Mouse (Mus musculus) T-helper 2 cell (primary cell): Measurements from ENCODE around the gene Dkk2.
"Not testable (repeated sequence)": the region's sequence is repeated elsewhere in the genome, so short reads cannot be mapped to it uniquely, and the experiment has no call there.

Experiments used
- in situ Hi-C: fragments of 300-600 bp; cut with MboI, MseI; formaldehyde crosslinking; loops from one replicate; pipeline ENCODE4 v1.15.1; 2025; ENCODE audit warnings: high pct_unique_total_duplicates

The Dkk2 gene

DNA sequence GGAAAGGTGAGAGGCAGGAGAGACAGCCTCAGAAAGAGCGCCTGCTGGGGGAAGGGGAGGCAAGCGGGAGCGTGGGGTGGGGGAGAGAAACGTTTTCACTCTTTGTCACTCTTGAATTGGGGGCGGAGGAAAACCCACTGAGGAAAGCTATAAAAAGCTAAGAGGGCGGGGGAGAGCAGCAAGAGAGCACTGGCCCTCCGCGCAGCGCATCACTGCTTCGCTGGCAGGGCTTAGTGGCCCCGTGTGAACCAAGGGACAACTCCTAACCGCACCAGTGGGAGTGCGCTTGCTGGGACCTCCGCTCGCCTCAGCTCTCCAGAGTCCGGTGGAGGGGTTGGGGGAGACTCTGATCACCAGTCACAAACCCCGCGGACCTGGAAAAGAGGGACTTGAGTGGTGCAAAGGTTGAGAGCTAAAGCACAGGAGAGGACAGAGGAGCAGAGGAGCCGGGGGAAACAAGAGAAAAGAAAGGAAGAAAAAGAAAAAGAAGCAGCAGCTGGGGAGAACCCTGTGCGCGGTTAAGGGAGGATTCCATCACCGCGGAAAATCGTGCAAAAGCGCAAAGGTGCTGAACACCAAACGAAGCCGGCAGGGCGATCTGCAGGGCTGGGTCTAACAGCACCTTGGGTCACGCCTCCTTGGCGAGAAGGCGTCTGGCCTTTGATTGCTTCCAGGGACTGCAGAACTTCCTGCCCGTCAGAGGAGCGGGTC, at the start of gene Dkk2:
TSS of gene Dkk2 (plus strand) at position 181 of the 711 bp plus-strand sequence.
- in situ Hi-C loops = no loop called here

DNA sequence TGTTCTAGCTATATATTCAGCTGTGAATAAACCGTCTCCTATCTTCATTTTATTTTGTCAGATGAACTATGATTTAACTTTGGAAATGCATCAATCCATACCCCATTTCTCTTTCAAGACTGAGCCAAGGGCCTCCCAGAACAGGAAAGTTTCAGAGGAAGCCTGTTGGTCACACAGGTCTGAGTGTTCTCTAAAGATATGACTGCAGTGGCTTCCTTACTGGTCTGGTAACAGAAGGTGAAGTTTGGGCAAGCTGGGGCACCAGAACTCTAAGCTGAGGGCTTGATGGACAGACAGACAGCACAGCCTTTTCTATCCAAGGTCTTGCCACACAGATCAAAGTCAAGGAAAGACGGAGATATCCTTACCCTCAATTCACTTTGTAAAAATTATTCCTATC, 48.4 kb upstream of the Dkk2 start:
- in situ Hi-C loops = no loop called here

DNA sequence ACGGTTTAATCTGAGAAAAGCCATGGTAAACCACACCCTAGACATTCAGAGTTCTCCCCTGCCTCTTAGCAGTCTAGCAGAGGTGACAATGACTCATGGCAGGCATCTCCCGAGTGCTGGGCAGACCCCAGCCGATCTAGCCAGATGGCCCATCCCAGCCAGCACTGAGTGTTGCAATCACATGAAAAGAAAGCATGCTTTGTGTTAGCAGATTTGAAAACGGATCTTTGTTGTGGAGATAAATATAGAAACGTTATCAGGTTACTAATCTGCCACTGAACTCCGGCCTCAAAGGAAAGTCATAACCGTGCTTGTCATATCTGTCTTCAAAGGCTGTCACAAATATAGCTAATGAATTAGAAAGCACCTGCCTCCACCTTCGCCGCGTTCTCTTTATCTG, 47.4 kb upstream of the Dkk2 start:
- in situ Hi-C loops = no loop called here

DNA sequence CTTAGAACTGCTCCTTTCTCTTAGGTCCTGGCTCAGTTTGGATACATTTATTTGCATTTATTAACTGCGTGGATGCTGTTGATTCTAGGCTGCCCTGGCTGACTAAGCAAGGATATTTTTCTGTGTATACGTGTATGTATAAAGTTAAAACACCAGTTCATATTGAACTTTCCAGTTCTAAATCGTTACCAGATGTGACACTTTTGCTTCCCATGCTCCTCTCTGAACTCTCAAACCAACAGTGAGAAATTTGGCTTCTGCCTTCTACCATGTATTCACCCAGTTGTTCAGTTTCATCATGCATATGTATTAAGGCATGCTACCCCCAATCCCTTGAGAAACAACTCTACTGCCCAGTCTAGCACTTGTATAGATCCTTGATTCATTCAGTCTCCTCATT, 45.0 kb upstream of the Dkk2 start:
- in situ Hi-C loops = no loop called here

DNA sequence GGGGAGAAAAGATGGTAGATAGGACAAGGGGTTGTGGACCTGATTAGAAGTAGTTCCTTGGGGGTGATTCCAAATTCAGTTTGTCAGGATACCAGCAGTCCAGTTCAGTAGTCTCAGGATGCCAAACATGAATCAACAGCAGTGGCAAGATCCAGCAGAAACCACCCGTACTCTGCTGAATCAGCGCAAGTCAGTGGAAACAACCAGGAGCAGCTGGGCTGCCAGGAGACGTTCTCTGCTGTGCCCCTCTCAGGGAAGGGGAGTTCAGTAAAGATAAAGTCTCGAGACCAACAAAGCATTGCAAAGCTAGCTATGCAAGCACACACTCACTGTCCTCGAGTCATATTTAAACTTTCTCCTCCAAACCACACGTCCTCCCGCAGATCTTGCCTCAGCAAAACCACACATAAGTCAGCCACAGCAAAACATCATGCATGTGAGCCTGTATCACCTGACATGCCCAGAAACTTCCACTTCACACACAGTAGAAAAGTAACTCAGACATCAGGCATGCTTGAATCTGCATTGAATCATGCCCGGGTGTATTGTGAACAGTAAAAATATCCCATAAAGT, 34.1 kb upstream of the Dkk2 start:
- in situ Hi-C loops = no loop called here

DNA sequence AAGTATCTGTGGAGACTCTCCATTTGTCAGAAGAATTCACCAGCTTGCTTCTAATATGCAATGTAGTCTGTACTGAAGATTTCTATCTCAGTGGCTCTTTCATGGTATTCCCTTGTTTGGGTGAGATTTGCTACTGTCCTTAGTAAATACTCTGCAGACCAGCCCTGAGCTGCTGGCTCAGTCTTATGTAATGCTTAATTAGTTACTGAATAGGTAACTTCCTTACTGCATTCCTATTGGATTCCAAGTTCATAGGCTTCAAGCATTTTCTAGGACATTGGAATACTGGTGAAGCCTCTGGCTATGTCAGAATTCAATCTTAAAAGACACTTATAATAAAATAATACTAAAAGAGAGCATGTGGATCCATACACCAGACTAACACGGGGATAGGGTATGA, 22.3 kb upstream of the Dkk2 start:
- in situ Hi-C loops = not testable (repeated sequence)

DNA sequence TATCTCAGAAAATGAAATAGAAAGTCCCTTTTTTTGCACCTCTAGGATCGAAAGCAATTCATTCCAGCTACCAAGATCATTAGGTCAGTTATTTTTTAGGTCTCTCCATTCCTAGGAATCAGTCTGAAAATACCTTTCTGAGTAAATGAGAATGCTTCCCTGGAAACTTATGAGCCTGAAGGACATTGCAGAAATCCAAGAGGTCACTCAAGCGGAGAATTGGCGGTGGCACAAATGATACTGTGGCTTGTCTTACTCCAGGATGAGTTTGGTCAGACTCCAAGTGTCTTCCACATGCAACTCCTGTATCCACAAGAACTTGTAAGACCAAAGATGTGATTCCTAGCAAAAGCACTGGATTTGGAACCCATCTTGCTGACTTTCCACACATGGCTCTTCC, 21.7 kb upstream of the Dkk2 start:
- in situ Hi-C loops = no loop called here

DNA sequence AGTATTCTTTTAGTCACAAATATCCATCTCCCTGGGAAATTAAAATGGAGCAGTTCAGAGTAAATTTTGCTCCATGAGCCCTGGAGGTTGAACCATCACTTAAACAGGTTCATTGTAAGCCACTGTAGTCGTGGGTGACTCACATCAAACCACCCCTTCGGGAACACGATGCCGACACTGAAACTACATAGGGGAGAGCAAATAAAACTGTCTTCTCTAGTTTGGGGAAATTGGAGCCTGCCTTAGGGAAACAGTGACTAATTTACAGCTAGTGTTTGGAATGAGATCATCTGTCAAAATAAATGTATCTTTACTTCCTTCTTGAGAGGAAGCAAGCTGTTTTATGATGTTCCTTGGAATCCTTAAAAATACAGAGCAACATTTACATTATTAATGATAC, 21.1 kb upstream of the Dkk2 start:
- in situ Hi-C loops = no loop called here

DNA sequence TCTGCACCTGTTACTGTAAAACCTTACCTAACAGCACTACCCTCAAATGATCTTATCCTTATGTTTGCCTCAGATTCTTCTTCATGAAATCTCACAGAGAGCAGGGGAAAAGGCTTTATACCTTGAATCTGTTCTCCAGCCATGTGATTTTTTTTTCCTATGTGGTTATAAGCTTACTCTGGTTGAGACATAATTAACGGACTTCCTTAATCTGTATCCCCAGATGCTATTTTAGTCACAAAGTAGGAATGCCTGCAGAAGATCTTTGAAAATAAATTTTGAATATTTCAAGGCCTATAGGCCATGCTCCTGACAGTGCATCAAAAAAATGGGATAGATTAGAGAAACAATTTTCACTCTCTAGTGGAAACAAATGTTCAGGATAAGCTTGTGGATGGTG, 20.2 kb upstream of the Dkk2 start:
- in situ Hi-C loops = no loop called here

DNA sequence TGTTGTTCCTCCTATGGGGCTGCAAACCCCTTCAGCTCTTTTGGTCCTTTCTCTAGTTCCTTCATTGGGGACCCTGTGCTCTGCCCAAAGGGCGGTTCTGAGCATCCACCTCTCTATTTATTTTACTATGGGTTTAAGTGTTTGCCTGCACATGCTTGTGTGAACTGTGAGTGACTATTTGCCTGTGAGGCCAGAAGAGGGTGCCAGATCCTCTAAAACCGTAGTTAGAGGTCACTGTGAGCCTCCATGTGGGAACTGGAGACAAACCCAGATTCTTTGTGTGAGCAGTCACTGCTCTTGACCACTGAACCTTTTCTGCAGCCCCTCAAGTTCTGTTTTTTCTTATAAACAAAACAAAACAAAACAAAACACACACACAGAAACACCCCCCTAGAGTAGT, 14.1 kb upstream of the Dkk2 start:
- in situ Hi-C loops = no loop called here

DNA sequence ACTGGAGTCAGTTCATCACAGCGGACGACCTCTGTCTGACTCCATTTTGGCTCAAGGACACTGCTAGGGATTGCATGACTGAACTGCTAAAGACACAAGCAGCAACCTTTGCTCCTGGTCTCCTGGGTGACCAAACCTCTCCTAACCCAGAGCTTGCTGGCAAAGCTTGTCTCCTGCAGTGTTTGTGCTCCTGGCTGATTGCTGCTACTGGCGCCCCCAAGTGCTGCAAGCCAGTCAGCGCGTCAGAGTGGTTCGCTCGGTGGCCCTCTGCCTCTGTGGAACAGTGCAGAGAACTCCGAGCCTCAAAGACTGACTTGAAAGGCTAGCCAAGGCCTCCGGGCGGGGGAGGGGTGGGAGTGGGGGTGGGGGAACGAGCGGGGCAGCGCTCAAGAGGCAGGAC, 1.1 kb upstream of the Dkk2 start:
- in situ Hi-C loops = no loop called here

DNA sequence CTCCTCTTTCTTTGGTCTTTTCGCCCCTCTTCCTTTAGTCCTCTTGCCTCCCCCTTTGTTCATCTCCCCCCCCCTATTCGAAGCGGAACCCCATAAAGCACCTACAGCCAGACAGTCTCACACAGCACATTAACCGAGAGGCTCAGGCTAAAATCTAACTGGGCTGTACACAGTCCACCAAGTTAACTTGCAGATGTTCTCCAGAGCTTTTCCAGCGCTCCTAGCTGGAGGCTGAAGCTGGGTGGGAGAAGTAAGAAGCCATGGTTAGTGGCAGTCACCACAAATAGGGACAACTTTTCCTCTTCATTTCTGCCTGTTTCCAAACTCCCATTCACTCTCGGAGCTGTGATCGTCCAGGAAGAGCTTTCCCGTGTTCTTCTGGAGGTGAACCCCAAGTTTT, 412 bp upstream of the Dkk2 start:
- in situ Hi-C loops = no loop called here

DNA sequence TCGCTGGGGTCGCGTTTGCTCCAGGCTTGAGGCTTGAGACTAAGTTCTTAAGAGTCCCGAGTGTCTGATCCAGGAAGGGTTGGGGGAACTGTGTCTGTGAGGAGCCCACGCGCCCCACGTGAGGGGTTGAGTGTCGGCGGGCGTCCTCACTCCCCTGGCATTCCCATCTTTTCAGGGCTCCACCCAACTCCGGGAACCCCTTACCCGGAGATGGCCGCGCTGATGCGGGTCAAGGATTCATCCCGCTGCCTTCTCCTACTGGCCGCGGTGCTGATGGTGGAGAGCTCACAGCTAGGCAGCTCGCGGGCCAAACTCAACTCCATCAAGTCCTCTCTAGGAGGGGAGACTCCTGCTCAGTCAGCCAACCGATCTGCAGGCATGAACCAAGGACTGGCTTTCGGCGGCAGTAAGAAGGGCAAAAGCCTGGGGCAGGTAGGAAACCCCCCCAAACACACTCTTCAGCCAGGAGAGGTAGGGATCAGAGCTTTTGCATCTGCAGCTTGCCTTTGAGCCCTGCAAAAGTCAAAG, 795 bp downstream of the Dkk2 start:
- in situ Hi-C loops = no loop called here

DNA sequence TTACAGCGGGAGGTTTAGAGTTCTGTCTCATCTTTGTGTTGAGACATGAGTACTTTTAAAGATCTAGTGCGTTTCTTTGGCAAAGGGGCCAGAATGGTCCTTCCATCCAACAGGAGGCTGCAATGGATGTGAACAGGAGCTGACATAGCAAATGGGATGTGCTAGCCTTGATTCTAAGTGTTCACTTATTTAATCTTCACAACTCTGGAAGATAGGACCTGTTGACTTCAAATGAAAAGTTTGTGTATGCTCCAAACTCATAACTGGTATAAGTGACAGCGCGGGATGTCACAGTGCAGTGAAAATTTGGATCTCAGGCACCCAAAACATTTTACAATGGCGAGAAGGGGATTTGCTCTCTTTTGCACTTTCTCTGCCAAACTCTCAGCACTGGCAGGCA, 1.4 kb downstream of the Dkk2 start:
- in situ Hi-C loops = no loop called here

DNA sequence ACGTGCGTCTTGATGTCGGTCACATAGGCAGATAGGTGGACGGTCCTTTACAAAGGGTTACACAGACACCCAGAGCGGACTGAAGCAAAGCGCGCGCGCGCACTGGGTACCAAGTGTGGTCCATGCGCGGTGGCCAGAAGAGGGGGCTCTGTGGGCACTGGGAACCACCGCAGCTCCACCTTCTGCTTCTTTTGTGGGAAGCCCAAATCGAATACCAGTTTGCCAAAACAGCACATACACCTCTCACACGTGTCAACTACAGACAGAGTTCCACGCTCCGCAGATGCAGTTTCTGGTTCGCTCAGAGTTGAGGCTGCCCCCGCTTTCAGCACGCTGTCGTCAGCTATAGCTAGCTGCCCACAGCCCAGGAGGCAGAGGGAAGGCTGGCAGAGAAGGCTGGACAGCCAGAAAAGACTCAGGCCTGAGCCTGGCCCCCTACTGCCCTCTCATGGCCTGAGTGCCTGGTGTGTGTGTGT, 2.0 kb downstream of the Dkk2 start:
- in situ Hi-C loops = no loop called here

DNA sequence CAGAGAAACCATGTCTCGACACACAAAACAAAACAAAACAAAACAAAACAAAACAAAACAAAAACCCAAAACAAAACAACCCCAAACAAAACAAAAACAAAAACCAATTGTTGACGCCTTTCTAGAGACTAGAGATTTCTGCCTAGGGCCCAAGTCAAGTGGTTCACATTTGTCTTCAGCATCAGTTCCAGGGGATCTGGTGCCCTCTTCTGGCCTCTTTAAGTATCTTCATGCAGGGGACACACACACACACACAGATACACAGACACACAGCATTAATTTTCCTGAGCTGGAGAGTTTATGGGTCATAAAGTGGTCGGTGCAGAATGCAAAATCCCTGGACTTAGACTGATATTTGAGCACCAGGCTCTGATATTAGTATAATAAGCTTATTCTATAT, 7.9 kb downstream of the Dkk2 start:
- in situ Hi-C loops = no loop called here

DNA sequence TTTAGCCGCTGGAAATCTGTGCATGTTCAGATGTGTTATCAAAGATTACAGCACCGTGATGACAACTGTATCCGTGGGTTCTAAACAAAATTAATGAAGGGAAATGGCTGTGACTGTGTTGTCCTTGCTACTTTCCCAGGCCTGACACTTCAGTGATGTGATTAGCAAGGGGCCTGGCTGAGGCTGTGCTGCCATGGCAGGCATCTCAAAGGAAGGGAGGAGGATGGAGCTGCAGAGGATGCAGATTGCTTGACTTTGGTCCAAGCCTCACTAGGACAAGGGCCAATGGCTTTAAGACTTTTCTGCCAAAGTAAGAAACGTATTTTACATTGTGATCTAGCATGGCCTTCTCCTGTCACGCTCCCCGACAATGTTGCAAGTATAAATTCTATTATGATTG, 11.2 kb downstream of the Dkk2 start:
- in situ Hi-C loops = no loop called here

DNA sequence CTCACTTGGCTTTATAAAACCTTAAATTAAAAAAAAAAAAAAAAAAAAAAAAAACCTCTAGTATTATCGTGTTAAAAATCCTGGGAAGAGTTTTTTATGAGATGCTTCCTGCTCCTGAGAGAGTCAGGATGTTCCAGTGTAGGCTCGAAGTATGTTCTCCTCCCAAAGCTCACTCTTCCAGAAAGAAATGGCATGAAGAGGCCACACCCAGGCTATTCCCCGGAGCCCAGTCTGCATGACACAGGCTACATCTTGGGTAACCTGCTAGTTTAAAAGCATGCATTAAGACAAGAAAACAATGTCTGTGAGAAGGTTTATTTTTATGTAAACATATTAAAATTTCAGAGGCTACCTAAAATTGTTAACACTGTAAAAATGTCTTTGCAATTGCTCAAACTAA, 15.7 kb downstream of the Dkk2 start:
- in situ Hi-C loops = no loop called here

DNA sequence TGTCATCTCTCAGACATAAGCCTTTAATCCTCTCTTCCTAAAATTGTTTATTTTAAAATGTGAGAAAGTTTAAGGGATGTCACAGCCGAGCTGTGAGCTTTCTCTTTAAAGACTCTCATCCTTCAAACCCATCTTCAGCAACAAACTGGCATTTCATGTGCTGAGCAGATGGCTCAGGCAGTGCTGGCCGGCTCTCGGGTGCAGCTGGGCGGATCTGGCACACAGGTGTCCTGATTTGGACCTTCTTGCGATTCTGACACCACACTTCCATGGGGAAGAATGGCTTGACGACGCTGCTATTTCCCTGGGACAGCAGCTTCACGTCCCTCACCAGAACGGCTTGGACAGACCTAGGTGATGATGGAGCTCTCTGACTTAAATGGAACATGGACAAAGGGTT, 17.9 kb downstream of the Dkk2 start:
- in situ Hi-C loops = no loop called here

DNA sequence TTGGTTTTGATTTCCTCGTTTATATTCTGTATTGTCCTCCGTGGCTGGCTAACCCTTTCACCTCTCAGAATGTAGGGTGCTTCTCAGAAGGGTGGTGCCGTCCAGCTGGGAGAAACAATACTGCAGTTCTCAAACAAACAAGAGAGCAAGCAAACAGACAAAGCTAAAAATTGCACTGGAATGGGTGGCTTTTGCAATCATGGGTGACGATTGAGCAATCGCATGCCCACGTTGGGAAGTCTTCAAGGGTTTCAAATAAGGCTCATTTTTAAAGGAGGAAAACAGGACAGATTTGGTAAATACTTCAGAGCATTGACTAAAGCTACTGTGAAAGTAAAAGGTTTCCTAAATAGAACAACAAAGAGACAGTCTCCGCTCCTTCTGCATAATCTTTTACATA, 18.4 kb downstream of the Dkk2 start:
- in situ Hi-C loops = no loop called here

DNA sequence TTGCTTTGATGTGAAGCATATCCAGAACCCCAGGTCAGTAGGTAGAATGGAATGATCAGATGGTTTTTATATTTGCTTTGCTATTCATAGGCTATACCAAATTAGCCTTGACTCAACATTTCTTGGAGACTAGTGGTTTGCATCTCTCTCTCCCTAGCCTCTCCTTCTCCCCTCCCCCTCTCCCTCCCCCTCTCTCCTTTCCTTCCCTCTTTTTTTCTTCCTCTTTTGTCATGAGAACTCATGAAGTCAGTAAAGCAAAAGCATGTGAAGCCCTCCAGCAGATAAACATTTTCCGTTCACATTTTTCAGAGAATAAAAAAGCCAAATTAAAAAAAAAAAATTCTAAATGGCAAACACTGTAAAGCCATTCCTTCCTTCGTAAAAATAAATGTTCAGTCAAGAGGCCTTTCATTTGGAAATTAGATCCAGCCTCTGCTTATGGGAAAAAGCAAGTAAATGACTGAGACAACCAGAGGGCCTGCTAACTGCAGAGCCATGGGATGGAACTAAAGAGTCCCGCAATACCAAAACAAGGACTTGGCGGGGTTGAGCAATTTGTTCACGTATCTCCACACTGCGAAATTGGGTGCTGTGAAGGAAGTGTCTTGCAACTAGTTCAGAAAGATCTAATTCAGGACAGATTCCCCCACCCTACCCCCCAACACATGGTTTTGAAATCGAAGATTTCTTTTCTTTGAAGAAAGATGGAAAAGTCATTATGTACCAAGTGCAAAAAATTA, 30.9 kb downstream of the Dkk2 start:
- in situ Hi-C loops = no loop called here

DNA sequence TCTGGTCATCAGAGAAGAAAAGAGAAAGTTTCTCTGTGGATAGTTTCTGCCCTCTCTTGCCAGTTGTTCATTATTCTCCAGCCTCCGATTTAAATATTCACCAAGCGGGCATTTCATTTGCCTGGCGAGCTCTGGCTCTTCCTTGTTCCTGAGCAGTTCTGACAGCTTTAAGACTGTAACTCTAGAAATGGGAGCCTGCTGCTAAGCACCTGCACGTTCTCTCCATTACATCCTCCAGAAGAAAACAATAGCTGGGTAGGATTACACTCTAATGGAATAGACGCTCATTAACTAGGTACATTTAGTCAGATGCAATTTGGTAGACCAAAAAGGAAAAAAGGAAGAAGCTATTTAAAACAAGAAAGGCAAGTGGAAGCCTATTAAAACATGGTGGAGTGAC, 36.3 kb downstream of the Dkk2 start:
- in situ Hi-C loops = no loop called here

DNA sequence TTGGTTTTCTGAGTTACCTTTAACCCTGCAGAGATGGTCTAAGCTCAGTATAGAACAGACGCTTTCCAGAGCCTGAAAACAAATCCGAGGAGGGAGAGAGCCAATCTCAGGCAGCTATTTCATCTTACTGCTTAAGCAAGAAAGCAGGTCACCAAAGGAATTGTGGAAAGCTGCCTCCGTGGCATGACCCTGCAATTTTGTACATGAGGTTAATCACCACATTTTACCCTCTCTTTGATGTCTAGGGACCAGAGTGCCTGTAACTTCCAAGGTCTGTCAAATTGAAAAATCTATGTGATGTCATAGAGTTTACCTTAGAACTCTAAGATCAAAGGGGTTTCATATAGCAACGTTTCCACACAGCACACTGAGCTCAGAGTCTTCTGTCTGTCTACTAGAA, 37.5 kb downstream of the Dkk2 start:
- in situ Hi-C loops = no loop called here
